11 mouse cellular contexts compared by ENCODE assay signal in the genomic region with DNA sequence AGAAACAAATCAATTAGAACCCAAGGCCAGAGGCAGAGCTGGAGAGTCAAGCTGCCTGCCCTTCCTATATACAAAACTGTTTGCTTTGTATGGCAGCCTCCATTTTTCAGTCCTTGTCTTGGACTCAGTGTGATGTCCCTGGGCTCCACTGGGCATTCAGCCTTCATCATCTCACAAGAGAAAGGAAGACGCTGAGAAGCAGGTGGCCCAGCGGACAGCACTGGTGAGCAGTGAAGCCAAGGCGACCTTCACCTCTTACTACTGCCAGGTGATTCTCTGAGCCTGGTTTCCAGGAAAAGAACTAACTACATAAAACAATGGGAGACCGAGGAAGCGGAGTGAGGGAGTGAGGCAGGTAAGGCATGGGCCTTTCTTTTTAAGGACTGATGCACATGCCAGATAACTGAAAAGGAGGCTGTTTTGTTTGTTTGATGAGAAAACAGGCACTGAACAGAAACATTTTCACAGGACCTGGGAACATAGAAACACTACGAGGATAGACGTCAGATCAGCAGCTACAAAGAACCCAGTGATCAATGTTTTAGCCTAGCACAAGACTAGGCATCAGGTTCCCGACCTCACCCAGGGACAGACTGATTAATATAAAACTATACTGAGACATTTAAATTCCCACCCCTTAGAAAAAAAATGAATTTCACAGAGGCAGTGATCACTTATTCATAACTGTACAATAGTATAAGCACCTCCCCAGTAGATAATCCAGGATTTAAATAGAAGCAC.
DNase-seq lines count a peak whose midpoint lies in the region; ATAC-seq lines count a peak whose summit lies in the region.
"Had no signal": no experiment of that assay in that cellular context is flagged by ENCODE, and none has a peak within 500 bp of the region (broad histone marks: within the 10 kb centered on the region; RNA-seq: fewer than 3 reads in every experiment).

No protein-coding gene starts in this region.

- H3K4me3 ChIP-seq in forebrain, embryonic 14.5 days (ENCODE audit: low read depth, low read length), result no peak overlapping the region

- no peaks in the 10 kb centered on the region; the same call in 1 of the 2 replicates for H3K4me1 ChIP-seq in forebrain, embryonic 14.5 days (ENCODE audit: control insufficient read depth, insufficient read depth, low read length)

- DNase-seq in cerebellum, postnatal 4 days (ENCODE audit: low spot score in 2 of 2), result no peak
- DNase-seq in left cerebral cortex, postnatal 4 days, result peak; percentile 16
- no peak for DNase-seq in left cerebral cortex, adult 9 months (ENCODE audit: low spot score in 2 of 2)
- peak; percentile 44 for DNase-seq in cerebellum, adult 11 months
- DNase-seq in forebrain, embryonic 14.5 days (ENCODE audit: low spot score), result no peak
- no peak for DNase-seq in thymus, adult 18-20 months
- no peak for DNase-seq in layer of hippocampus, postnatal 36 days
- DNase-seq: heart, adult 18-20 months; heart, postnatal 4 days; thymus, postnatal 4 days had no signal

- intact Hi-C loops in left cerebral cortex, postnatal 4 days (cut with DNase I), result no loop called here

- no peak overlapping the region for H3K4me2 ChIP-seq in forebrain, embryonic 14.5 days (ENCODE audit: low read length)

- H3K27me3 ChIP-seq in forebrain, embryonic 14.5 days (replicated peaks; ENCODE audit: control insufficient read depth, insufficient read depth, low read length), result no peaks in the 10 kb centered on the region

- H3K36me3 ChIP-seq in forebrain, embryonic 14.5 days (ENCODE audit: control insufficient read depth, insufficient read depth, low read length), result no peaks in the 10 kb centered on the region

- peak; percentile 75 for ATAC-seq in cerebellum, adult (ENCODE audit: insufficient number of reproducible peaks, low FRiP score, low TSS enrichment)
- ATAC-seq in forebrain, embryonic 14.5 days, result no peak

- H3K9ac ChIP-seq in forebrain, embryonic 14.5 days (ENCODE audit: low read length), result no peak overlapping the region

- H3K9me3 ChIP-seq in forebrain, embryonic 14.5 days (replicated peaks; ENCODE audit: control insufficient read depth, low read length), result no peaks in the 10 kb centered on the region

- H3K27ac ChIP-seq in forebrain, embryonic 14.5 days (ENCODE audit: low read depth, low read length), result peak overlapping the region; percentile 39

- WGBS in forebrain, embryonic 14.5 days, result 57% methylated on average over 8 of the region's 8 CpGs

Comparison
In these comparisons a context has a peak if more than half of its experiments do, and no peak if none do; other contexts are left out.
1. DNase-seq: peak in left cerebral cortex, postnatal 4 days (single experiment) and cerebellum, adult 11 months (single experiment); none in cerebellum, postnatal 4 days (0 of 2), left cerebral cortex, adult 9 months (0 of 2), forebrain, embryonic 14.5 days (single experiment), thymus, adult 18-20 months (0 of 2) and layer of hippocampus, postnatal 36 days (0 of 2).